Mouse (Mus musculus): ENCODE results near the gene Tspan4. TPM values are rescaled to one million over a fixed set of nuclear protein-coding genes. Genes with fewer than 3 reads are reported as not detected.

The Tspan4 gene
- polyA plus RNA-seq, 1 experiment from 2014 or later: 76.7 TPM

DNA sequence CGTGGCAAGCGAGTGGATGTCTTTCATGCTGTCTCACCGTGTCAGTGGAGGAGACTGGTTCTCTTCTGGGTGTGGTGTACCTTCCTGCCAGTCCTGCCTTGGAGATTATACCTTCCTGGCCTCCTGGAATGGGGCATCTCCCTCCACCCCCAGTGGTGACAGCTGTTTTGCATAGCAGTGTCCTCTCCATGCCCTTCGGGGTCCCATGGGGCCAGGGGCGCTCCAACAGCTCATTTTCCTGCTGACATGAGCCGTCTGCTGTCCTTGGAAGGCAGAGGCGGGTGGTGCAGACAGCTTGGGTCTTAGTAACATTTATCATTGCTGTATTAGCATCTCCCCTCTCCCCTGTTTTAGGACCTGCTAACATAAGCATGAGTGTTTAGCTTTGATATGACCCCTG is 12.1 kb downstream of the Tspan4 start:
- H3K27me3 ChIP-seq (ENCODE audit: control insufficient read depth, insufficient read depth, low read length): 0 out of 2 replicates have a peak, but pooled peaks cover under 1% of the 10 kb centered on the region
- peaks cover 8% of the 10 kb centered on the region for H3K4me1 ChIP-seq (ENCODE audit: control insufficient read depth, insufficient read depth, low read length)
- H3K9ac ChIP-seq (replicated peaks; ENCODE audit: low read depth, low read length): no peak overlapping the region
- no peak for ATAC-seq (ENCODE audit: insufficient number of reproducible peaks, insufficient read depth, low FRiP score, low read depth)
- H3K36me3 ChIP-seq (ENCODE audit: control insufficient read depth, insufficient read depth, low read length): peaks cover 6% of the 10 kb centered on the region
- WGBS: 73% methylated on average over 7 of the region's 7 CpGs
- no peak overlapping the region for H3K4me2 ChIP-seq (replicated peaks; ENCODE audit: low read depth, low read length)
- no peak overlapping the region for H3K4me3 ChIP-seq (ENCODE audit: low read depth, low read length)
- H3K27ac ChIP-seq (ENCODE audit: low read length): no peak overlapping the region
- no peaks in the 10 kb centered on the region for H3K9me3 ChIP-seq (ENCODE audit: control insufficient read depth, low read depth, low read length)

DNA sequence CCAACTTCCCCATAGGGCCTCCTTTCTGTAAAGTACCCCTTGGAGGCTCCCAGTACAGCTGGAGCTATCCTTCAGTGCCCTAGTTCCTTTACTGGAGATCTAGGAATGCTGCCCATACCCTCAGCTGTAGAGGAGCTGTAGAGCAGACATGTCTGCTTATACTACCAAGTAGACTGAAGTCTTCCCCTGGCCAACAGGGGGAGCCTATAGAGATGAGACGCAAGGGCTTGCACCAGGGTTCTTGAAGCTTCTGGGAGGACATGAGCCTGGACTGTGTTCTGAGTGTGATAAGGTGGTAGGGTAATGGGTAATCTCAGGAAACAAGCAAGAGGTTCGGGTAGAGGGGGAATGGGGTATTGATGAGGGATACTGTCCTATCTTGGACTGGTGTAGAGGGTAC is 16.1 kb downstream of the Tspan4 start:
- WGBS: 76% methylated on average over 2 of the region's 2 CpGs
- Histone ChIP-seq H3K9me3 (ENCODE audit: control insufficient read depth, low read depth, low read length) (no peaks in the 10 kb centered on the region), H3K4me2 (replicated peaks; ENCODE audit: low read depth, low read length) (no peak overlapping the region), H3K27ac (ENCODE audit: low read length) (no peak overlapping the region), H3K4me1 (ENCODE audit: control insufficient read depth, insufficient read depth, low read length) (no peaks in the 10 kb centered on the region), H3K9ac (replicated peaks; ENCODE audit: low read depth, low read length) (no peak overlapping the region), H3K27me3 (ENCODE audit: control insufficient read depth, insufficient read depth, low read length) (no peaks in the 10 kb centered on the region), H3K4me3 (ENCODE audit: low read depth, low read length) (no peak overlapping the region), H3K36me3 (ENCODE audit: control insufficient read depth, insufficient read depth, low read length) (peaks cover 17% of the 10 kb centered on the region)
- no peak for ATAC-seq (ENCODE audit: insufficient number of reproducible peaks, insufficient read depth, low FRiP score, low read depth)

DNA sequence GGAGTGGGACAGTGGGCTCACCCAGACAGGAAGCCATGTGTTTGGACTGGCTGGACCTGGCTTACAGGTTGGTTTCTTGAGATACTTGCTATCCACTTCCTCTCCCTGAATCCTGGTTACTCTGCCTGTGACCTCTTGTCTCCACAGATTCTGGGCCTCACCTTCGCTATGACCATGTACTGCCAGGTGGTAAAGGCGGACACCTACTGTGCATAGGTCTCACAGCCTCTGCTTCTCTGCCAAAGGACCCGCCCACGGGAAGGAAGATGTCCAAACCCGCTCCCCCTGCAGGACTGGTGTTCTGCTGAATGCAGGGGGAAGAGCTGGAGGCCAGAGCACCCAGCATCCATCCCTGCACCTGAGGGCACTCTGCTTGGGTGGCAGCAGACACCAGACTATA is 17.7 kb downstream of the Tspan4 start:
- Histone ChIP-seq H3K4me1 (ENCODE audit: control insufficient read depth, insufficient read depth, low read length) (no peaks in the 10 kb centered on the region), H3K9me3 (ENCODE audit: control insufficient read depth, low read depth, low read length) (no peaks in the 10 kb centered on the region), H3K4me2 (replicated peaks; ENCODE audit: low read depth, low read length) (no peak overlapping the region), H3K27ac (ENCODE audit: low read length) (no peak overlapping the region), H3K36me3 (ENCODE audit: control insufficient read depth, insufficient read depth, low read length) (peaks cover 17% of the 10 kb centered on the region), H3K27me3 (ENCODE audit: control insufficient read depth, insufficient read depth, low read length) (no peaks in the 10 kb centered on the region), H3K4me3 (ENCODE audit: low read depth, low read length) (no peak overlapping the region), H3K9ac (replicated peaks; ENCODE audit: low read depth, low read length) (no peak overlapping the region)
- no peak for ATAC-seq (ENCODE audit: insufficient number of reproducible peaks, insufficient read depth, low FRiP score, low read depth)
- 89% methylated on average over 5 of the region's 5 CpGs for WGBS

DNA sequence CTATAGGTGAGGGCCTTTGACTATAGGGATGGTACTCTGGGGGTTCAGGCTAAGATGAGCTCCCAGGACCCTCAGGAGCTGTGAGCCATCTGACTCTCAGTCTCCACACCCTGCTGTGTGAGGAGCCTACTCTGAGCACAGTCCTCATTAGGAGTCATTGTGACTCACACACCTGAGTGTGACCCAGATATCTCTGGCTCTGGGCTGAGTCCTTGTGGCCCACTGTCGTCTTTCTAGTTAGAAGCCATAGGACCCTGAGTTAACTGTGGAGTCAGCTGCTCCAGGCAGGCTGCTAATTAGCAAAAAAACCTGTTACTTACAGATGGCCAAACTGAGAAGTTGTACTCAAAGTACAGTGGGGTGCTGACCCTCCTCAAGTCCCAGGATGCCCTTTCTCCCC is 18.7 kb downstream of the Tspan4 start:
- Histone ChIP-seq H3K9ac (replicated peaks; ENCODE audit: low read depth, low read length) (no peak overlapping the region), H3K4me2 (replicated peaks; ENCODE audit: low read depth, low read length) (no peak overlapping the region), H3K36me3 (ENCODE audit: control insufficient read depth, insufficient read depth, low read length) (peaks cover 18% of the 10 kb centered on the region), H3K9me3 (ENCODE audit: control insufficient read depth, low read depth, low read length) (no peaks in the 10 kb centered on the region), H3K4me3 (ENCODE audit: low read depth, low read length) (no peak overlapping the region), H3K4me1 (ENCODE audit: control insufficient read depth, insufficient read depth, low read length) (no peaks in the 10 kb centered on the region), H3K27ac (ENCODE audit: low read length) (no peak overlapping the region), H3K27me3 (ENCODE audit: control insufficient read depth, insufficient read depth, low read length) (no peaks in the 10 kb centered on the region)
- ATAC-seq (ENCODE audit: insufficient number of reproducible peaks, insufficient read depth, low FRiP score, low read depth): no peak
- WGBS: 83% methylated on average over 1 of the region's 1 CpGs

DNA sequence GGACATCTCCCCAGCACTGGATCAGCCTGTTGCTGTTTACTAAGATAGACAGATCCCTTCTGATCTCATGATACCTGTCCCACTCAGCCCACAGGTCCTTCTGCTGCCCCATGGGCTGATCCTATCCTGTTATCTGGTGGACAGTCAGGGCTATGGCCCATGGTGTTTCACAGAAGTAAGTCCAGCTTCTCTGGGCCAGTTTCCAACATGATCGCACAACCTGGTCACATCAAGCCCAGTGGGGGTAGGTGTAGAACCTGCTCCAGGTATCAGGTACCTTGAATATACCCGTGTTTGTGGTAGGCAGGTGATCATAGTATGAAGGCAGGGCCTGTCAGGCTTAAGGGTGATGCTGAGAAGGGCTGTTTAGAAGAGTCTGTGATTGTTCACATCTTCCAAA is 20.3 kb downstream of the Tspan4 start:
- ATAC-seq (ENCODE audit: insufficient number of reproducible peaks, insufficient read depth, low FRiP score, low read depth): no peak
- Histone ChIP-seq H3K27me3 (ENCODE audit: control insufficient read depth, insufficient read depth, low read length) (no peaks in the 10 kb centered on the region), H3K4me1 (ENCODE audit: control insufficient read depth, insufficient read depth, low read length) (no peaks in the 10 kb centered on the region), H3K4me2 (replicated peaks; ENCODE audit: low read depth, low read length) (no peak overlapping the region), H3K9me3 (ENCODE audit: control insufficient read depth, low read depth, low read length) (no peaks in the 10 kb centered on the region), H3K27ac (ENCODE audit: low read length) (no peak overlapping the region), H3K36me3 (ENCODE audit: control insufficient read depth, insufficient read depth, low read length) (peaks cover 21% of the 10 kb centered on the region), H3K4me3 (ENCODE audit: low read depth, low read length) (no peak overlapping the region), H3K9ac (replicated peaks; ENCODE audit: low read depth, low read length) (no peak overlapping the region)
- WGBS: 84% methylated on average over 2 of the region's 2 CpGs

DNA sequence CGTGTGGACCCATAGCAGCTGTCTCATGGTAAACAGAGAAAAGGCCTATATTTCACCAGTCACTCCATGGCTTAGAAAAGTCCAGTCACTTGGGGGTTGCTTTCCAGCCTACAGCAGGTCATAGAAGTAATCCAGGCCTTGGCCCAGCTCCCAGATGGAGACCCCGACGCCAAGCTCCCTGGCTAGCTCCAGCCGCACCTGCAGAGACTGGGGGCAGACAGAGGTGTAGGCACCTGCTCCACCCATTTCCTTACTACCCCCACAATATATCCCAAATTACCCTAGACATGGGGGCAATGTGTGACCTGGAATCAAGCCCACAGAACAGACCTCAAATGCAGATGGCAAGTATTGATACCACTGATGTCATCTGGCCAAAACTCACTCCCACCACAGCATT is 20.9 kb downstream of the Tspan4 start:
- Histone ChIP-seq H3K4me3 (ENCODE audit: low read depth, low read length) (no peak overlapping the region), H3K9me3 (ENCODE audit: control insufficient read depth, low read depth, low read length) (no peaks in the 10 kb centered on the region), H3K36me3 (ENCODE audit: control insufficient read depth, insufficient read depth, low read length) (peaks cover 18% of the 10 kb centered on the region), H3K4me1 (ENCODE audit: control insufficient read depth, insufficient read depth, low read length) (no peaks in the 10 kb centered on the region), H3K27ac (ENCODE audit: low read length) (no peak overlapping the region), H3K9ac (replicated peaks; ENCODE audit: low read depth, low read length) (no peak overlapping the region), H3K4me2 (replicated peaks; ENCODE audit: low read depth, low read length) (no peak overlapping the region), H3K27me3 (ENCODE audit: control insufficient read depth, insufficient read depth, low read length) (no peaks in the 10 kb centered on the region)
- no peak for ATAC-seq (ENCODE audit: insufficient number of reproducible peaks, insufficient read depth, low FRiP score, low read depth)
- WGBS: 80% methylated on average over 4 of the region's 4 CpGs

DNA sequence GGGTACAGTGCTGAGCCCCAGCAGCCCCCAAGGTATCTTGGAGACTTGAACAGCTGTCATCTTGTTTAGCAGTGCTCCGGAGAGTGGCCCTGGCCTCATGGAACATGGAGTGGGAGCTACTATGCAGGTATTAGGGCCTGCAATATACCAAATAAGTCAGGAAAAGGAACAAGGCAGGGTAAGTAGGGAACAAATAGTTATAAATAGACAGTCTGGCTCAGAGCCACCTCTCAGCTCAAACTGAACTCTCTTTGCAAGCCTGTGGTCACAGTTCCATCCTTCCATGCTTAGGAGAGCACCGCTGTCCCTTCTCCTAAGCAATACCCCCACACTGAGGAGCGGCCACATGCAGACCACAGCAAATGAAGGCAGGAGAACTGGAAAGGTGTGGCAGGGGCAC is 22.6 kb downstream of the Tspan4 start:
- H3K4me3 ChIP-seq (ENCODE audit: low read depth, low read length): no peak overlapping the region
- no peak overlapping the region for H3K27ac ChIP-seq (ENCODE audit: low read length)
- no peaks in the 10 kb centered on the region for H3K27me3 ChIP-seq (ENCODE audit: control insufficient read depth, insufficient read depth, low read length)
- no peak overlapping the region for H3K4me2 ChIP-seq (replicated peaks; ENCODE audit: low read depth, low read length)
- no peaks in the 10 kb centered on the region for H3K9me3 ChIP-seq (ENCODE audit: control insufficient read depth, low read depth, low read length)
- no peaks in the 10 kb centered on the region for H3K4me1 ChIP-seq (ENCODE audit: control insufficient read depth, insufficient read depth, low read length)
- no peak for ATAC-seq (ENCODE audit: insufficient number of reproducible peaks, insufficient read depth, low FRiP score, low read depth)
- H3K9ac ChIP-seq (replicated peaks; ENCODE audit: low read depth, low read length): no peak overlapping the region
- 86% methylated on average over 3 of the region's 3 CpGs for WGBS
- peaks cover 11% of the 10 kb centered on the region for H3K36me3 ChIP-seq (ENCODE audit: control insufficient read depth, insufficient read depth, low read length)

DNA sequence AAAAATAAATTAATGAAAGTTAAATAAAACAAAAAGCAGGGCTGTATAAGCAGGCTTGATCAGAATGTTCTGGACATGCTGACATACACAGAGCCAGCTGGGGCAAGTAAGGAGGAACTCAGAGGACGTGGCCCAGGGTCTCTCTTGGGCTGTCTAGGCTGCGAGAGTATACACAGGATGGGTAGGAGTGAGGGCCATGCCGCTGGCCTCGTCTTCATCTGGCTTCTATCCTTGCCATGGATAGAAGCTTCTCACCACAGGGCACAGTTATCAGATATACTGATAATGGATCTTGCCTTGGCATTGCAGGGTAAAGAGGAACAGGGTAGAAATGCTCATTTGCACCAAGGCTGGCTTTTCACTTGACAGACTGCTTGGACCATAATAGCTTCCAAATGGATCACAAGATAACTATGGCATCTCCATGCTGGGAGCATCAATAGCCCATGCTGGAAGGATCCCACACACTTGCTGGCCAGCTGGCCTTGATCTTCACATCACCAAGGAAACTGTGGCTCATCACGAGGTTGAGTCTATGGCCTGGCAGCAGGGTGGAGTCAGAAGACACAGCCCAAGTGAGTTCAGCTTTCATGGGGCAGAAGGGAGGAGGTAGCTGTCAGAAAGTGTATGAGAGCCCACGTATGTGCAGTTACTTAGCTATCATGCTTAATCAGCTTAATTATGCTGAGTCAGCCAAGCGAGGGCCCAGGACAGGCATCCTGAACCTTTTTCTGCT is 26.9 kb downstream of the Tspan4 start:
- H3K4me1 ChIP-seq (ENCODE audit: control insufficient read depth, insufficient read depth, low read length): no peaks in the 10 kb centered on the region
- H3K4me3 ChIP-seq (ENCODE audit: low read depth, low read length): no peak overlapping the region
- WGBS: 88% methylated on average over 7 of the region's 7 CpGs
- no peaks in the 10 kb centered on the region for H3K27me3 ChIP-seq (ENCODE audit: control insufficient read depth, insufficient read depth, low read length)
- no peak for ATAC-seq (ENCODE audit: insufficient number of reproducible peaks, insufficient read depth, low FRiP score, low read depth)
- H3K27ac ChIP-seq (ENCODE audit: low read length): no peak overlapping the region
- no peaks in the 10 kb centered on the region for H3K9me3 ChIP-seq (ENCODE audit: control insufficient read depth, low read depth, low read length)
- H3K36me3 ChIP-seq (ENCODE audit: control insufficient read depth, insufficient read depth, low read length): peaks cover 4% of the 10 kb centered on the region; the same call in 1 of the 2 replicates
- no peak overlapping the region for H3K9ac ChIP-seq (replicated peaks; ENCODE audit: low read depth, low read length)
- H3K4me2 ChIP-seq (replicated peaks; ENCODE audit: low read depth, low read length): no peak overlapping the region

DNA sequence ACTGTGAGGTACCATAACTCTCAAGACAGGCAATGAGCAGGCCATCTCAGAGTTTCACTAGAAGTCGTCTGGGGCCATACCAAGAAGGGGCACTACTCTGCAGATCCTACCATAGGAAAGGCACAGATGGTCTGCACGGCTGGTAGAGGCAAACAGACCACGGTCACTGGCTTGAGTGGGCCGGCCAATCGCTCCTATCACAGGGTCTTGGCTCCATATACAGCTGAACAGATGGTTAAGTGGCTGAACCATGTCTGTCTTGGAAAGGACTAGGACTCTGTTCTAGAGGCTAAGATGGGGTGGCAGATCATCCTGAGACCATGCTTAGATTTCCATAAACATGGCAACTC is 27.5 kb downstream of the Tspan4 start:
- Histone ChIP-seq H3K36me3 (ENCODE audit: control insufficient read depth, insufficient read depth, low read length) (peaks cover 4% of the 10 kb centered on the region; the same call in 1 of the 2 replicates), H3K4me2 (replicated peaks; ENCODE audit: low read depth, low read length) (no peak overlapping the region), H3K9ac (replicated peaks; ENCODE audit: low read depth, low read length) (no peak overlapping the region), H3K27ac (ENCODE audit: low read length) (no peak overlapping the region), H3K4me3 (ENCODE audit: low read depth, low read length) (no peak overlapping the region), H3K9me3 (ENCODE audit: control insufficient read depth, low read depth, low read length) (no peaks in the 10 kb centered on the region), H3K4me1 (ENCODE audit: control insufficient read depth, insufficient read depth, low read length) (no peaks in the 10 kb centered on the region), H3K27me3 (ENCODE audit: control insufficient read depth, insufficient read depth, low read length) (no peaks in the 10 kb centered on the region)
- no peak for ATAC-seq (ENCODE audit: insufficient number of reproducible peaks, insufficient read depth, low FRiP score, low read depth)
- 90% methylated on average over 5 of the region's 5 CpGs for WGBS
